Mouse (Mus musculus) bone marrow, adult 2 months (tissue): Measurements from ENCODE around the gene Ptpn5. TPM values are rescaled to one million over a fixed set of nuclear protein-coding genes. Genes with fewer than 3 reads are reported as not detected.

Experiments
- H3K27ac ChIP-seq: fragments of 200-500 bp; 2 replicates; pipeline ENCODE4 v1.5.1; 2012; ENCODE audit warnings: low read depth, mild to moderate bottlenecking, control low read depth, inconsistent platforms, low read length; ENCODE audit not compliant: control insufficient read depth, poor library complexity, insufficient read depth
- H3K4me1 ChIP-seq: fragments of 200-500 bp; 2 replicates; pipeline ENCODE4 v1.6.1; 2011; ENCODE audit warnings: low read length; ENCODE audit not compliant: control insufficient read depth, insufficient read depth
- H3K4me3 ChIP-seq: fragments of 200-500 bp; replicated peaks from 2 replicates; pipeline ENCODE3; 2011; ENCODE audit warnings: mild to moderate bottlenecking, low read depth, low read length, control low read depth; ENCODE audit not compliant: control insufficient read depth
- CTCF ChIP-seq: fragments of 200-500 bp; IDR thresholded peaks from 2 replicates; pipeline ENCODE4 v1.5.1; 2011; ENCODE audit warnings: low read length, control low read depth; ENCODE audit not compliant: control insufficient read depth, insufficient read depth
- POLR2A ChIP-seq: fragments of 200-500 bp; IDR thresholded peaks from 2 replicates; pipeline ENCODE4 v1.6.1; 2011; ENCODE audit warnings: low read depth, mild to moderate bottlenecking, control low read depth, low read length, borderline replicate concordance; ENCODE audit not compliant: control insufficient read depth
- WGBS: fragments of 180-500 bp; shearing (Covaris S2); methylation state at CpG from one replicate; pipeline ENCODE4 v1.1.7; 2018; 5-methylcytosine and 5-hydroxymethylcytosine counted together
- polyA plus RNA-seq: library from polyadenylated mRNA; stranded (reverse); fragments of >200 nt; gene quantifications from 2 replicates; pipeline ENCODE4 v1.2.4, GENCODE M21; 2011; ENCODE audit warnings: low replicate concordance; ENCODE audit not compliant: missing spikeins, insufficient read depth, insufficient read length

Ptpn5 gene
- polyA plus RNA-seq, 1 experiment: not detected

DNA sequence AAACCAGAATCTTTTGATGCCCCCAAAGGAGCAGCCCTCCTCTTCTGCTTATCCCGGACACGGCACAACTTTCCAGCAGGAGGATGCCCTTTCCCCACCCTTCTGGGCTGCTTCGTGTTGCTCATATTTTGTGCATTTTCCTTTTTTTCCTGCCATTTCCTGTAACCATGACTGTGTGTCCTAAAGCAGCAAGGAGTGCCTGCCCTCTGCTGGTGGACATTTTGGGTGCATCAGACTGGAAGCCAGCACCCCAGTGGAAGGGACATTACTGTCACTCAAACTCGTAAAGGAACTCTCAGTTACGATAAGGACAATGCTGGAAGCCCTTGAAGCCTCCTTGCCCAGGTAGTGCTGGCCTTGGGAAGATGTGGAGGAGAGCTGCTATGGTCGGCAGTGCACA lies 52.2 kb downstream of the Ptpn5 start:
- H3K4me3 ChIP-seq: no peak overlapping the region
- TF ChIP-seq CTCF: peak; percentile 90
- no peak for TF ChIP-seq POLR2A
- no peaks in the 10 kb centered on the region; the same call in 1 of the 2 replicates for H3K4me1 ChIP-seq
- 28% methylated on average over 6 of the region's 6 CpGs for WGBS
- H3K27ac ChIP-seq: no peak overlapping the region

DNA sequence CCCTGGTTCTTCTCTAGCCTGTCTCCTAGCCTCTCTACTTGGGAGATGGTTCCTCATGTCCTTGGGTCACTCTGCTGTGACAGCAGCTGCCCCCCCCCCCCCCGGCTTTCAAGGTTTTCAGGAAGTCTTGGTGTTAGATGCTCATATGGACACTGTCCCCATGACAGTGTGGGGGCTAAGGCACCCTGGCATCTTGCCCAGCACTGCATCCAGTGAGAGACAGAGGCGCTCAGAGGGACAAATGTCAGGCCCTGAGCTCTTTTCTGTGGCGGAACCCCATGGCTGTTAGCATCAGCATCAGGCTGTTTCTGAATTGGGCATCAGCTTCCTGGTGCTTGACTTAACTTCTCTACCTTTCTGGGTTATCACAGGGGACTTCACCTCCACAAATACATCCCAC lies 52.6 kb downstream of the Ptpn5 start:
- 63% methylated on average over 3 of the region's 3 CpGs for WGBS
- H3K4me1 ChIP-seq: no peaks in the 10 kb centered on the region; the same call in 1 of the 2 replicates
- no peak overlapping the region for H3K27ac ChIP-seq
- TF ChIP-seq CTCF: no peak
- no peak overlapping the region for H3K4me3 ChIP-seq

DNA sequence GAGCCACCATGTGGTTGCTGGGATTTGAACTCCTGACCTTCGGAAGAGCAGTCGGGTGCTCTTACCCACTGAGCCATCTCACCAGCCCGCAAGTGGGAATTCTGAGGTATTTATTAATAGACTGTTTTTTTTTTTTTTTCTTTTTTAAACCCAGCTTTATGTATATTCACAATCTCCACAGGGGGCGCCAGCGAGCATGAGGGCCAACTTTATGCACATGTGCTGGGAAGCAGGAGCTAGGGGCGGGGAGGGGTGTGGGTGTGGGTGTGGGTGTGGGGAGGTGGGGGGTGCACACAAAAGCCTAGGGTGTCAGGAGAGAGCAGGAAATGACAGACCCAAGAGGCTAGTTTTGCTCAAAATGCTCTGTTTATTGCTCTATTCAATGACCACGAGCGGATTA lies 56.0 kb downstream of the Ptpn5 start:
- WGBS: 69% methylated on average over 8 of the region's 8 CpGs
- Histone ChIP-seq H3K4me3 (no peak overlapping the region), H3K4me1 (peaks cover under 1% of the 10 kb centered on the region), H3K27ac (no peak overlapping the region)
- TF ChIP-seq POLR2A: no peak
- TF ChIP-seq CTCF: peak; percentile 52

DNA sequence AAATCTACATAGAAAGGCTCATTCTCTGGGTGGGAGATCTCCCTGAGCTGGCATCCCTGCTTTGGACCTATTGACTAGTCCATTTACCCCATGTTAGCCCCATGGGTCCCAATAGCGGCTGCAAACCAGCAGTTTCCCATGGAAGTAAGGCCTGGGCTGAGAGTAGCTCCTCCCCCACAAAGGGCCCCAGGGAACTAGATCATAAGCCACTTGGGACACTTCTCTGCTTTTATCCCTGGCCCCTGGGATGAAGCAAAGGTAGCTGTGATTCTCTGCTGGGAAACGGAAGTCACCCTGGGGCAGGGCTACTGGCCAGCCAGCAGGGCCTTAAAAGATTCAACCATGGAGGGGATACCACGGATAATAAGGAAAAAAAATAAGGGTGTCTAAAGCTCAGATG lies 56.8 kb downstream of the Ptpn5 start:
- Histone ChIP-seq H3K4me1 (peaks cover 2% of the 10 kb centered on the region), H3K27ac (no peak overlapping the region), H3K4me3 (no peak overlapping the region)
- 84% methylated on average over 3 of the region's 3 CpGs for WGBS
- no peak for TF ChIP-seq CTCF
- no peak for TF ChIP-seq POLR2A

DNA sequence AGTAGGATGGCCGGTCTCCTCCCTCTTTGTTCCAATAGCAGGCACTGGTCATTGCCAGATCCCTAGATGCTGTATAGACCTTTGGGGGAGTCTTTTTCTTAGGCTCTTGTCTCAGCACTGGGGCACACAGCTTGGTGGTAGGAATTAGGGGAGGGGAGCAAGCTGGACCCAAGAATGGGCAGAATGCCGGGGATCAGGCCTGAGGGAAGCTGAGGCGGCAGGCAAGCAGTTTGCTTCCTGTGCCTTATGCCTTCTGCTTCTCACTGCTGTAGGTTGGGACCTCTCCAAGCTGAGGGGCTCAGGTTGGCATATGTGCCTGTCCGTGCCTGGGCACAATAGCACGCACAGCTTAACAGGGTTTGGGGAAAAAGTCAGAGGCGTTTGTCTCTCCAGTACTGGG lies 57.3 kb downstream of the Ptpn5 start:
- no peak for TF ChIP-seq CTCF
- no peak for TF ChIP-seq POLR2A
- Histone ChIP-seq H3K4me1 (peaks cover 2% of the 10 kb centered on the region), H3K27ac (no peak overlapping the region), H3K4me3 (no peak overlapping the region)
- WGBS: 84% methylated on average over 6 of the region's 6 CpGs

DNA sequence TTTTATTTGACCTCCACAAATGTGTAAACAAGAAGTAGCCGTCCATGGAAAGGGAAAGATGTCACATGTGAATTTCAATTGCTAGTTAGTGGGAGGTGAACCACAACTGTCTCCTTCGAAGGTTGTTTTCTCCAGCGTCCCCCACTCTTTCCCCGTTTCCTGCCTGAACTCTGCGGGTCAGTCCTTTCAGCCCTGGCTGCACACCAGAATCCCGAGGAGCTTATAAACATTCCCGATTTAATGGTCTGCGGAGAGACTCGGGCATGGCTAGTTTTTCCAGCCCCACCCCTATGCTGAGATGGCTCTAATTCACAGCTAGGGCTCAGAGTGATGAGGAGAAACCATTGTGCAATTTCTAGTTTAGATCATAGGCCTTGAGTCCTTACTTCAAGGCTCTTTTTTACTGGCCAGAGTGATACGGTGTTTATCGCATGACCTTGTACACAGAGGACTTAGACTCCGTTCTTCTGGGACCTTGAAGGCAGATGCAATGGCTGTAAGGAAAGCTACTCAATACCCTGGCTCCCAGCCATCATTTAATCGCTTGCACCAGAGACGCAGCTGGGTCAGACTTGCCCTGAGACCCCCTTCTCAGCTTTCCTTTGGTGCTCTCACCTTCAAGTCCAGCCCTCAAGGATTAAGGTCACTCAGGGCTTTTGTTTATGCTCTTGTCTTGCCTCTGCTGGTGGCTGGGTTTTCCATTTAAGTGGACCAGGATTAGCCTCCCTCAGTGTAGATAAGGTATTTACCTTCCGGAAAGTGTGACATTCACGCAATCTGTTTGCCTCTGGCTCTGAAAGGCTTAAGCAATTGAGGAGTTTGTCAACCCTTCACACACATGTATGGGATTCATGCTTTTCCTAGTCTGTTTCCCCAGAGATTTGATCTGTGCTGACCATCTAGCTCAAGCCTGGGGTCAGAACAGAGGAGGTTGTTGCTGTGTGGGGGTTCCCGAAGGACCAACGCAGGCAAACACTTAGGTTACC lies 59.7 kb downstream of the Ptpn5 start:
- 76% methylated on average over 18 of the region's 18 CpGs for WGBS
- no peak overlapping the region for H3K27ac ChIP-seq
- TF ChIP-seq CTCF (no peak), POLR2A (no peak)
- H3K4me1 ChIP-seq: peaks cover 2% of the 10 kb centered on the region
- H3K4me3 ChIP-seq: no peak overlapping the region

DNA sequence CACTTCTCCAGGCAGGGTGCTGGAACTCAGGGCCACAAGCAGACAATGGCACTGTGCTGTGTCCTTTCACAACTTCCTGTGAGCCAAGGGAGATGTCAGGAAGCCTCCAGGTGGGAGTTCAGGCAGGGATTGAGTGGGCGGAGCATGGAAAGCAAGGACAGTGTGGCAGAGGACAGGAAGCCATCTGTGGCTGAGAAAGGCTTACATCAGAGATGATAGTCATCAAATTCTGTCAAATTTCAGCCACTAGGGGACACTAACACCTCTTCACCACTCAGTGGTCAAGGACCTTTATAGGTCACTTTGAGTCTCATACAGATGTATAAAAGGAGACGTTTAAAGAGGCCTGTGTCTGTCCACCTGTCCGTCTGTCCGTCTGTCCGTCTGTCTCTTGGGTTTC lies 60.9 kb downstream of the Ptpn5 start:
- H3K4me3 ChIP-seq: no peak overlapping the region
- no peak for TF ChIP-seq CTCF
- TF ChIP-seq POLR2A: no peak
- H3K27ac ChIP-seq: no peak overlapping the region
- H3K4me1 ChIP-seq: peaks cover 2% of the 10 kb centered on the region
- WGBS: 78% methylated on average over 5 of the region's 5 CpGs

DNA sequence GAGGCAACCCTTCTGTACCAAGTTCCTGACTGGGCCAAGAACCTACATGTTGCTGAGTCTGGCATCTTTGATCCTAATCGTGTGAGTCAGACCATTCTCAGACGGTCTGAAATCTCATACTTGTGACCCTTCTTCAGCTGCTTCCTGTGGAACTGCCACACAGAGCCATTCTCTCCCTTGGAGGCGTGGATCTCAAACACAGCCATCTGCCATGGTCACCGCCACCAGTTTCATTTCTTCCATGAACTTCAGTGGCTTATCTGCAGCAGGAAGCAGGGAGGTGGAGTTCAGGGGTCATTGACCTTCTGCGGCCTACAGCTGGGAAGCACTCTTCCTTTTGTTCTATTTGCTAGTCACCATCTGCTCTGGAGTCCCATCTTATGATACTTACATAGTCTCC lies 65.6 kb downstream of the Ptpn5 start:
- TF ChIP-seq POLR2A: no peak
- TF ChIP-seq CTCF: no peak
- 54% methylated on average over 5 of the region's 5 CpGs for WGBS
- Histone ChIP-seq H3K4me3 (no peak overlapping the region), H3K27ac (no peak overlapping the region), H3K4me1 (peaks cover 2% of the 10 kb centered on the region)

DNA sequence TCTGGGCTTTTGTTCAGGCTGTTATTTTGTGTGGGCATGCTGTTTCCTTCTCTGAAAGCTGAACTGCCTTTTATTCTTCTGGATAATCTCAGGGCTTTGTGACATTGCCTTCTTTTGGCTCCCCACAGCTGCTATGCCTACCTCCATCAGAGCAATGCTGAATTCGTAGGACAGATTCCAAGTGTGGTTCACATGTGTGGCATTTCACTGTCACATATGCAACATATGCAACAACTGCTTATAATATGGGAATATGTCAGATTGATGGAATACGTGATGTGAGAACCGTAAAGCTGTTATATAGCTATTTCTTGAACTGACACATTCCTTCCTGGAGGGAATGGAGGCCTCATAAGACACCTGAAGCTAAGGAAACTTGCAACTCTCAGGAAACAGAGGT lies 66.5 kb downstream of the Ptpn5 start:
- H3K27ac ChIP-seq: no peak overlapping the region
- 73% methylated on average over 3 of the region's 3 CpGs for WGBS
- TF ChIP-seq POLR2A (no peak), CTCF (no peak)
- H3K4me1 ChIP-seq: no peaks in the 10 kb centered on the region; the same call in 1 of the 2 replicates
- H3K4me3 ChIP-seq: no peak overlapping the region
